ENCODE assay signal across 8 mouse cellular contexts in the genomic region with DNA sequence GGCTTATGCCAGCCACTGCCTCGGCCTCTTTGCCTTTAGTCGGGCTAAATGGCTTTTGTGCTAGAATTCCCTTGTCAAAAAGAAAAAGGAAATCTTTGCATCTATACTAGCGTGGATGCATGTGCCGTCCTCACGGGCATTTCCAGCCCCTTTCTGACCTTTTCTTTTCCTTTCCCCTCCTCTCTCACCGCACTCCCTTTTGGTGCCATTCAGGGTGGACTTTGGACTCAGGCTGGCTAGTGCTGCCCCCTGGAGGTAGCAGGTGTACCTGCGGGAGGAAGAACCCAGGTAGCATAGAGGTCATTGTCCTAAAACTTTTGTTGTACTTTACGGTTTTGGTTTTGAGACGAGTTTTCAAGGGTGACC. TPM values are rescaled to one million over a fixed set of nuclear protein-coding genes. Genes with fewer than 3 reads are reported as not detected.
A peak's percentile ranks its signal among the peaks of the same experiment; 100 is the strongest.
DNase-seq lines count a peak whose midpoint lies in the region; ATAC-seq lines count a peak whose summit lies in the region.

No protein-coding gene starts in this region.

- 4% methylated on average over 9 of the region's 9 CpGs for WGBS in hindbrain, embryonic 13.5 days

- H3K27me3 ChIP-seq in hindbrain, embryonic 13.5 days, result no peaks in the 10 kb centered on the region

- H3K9ac ChIP-seq in hindbrain, embryonic 13.5 days, result peak overlapping the region; percentile 65

- H3K9me3 ChIP-seq in hindbrain, embryonic 13.5 days, result no peaks in the 10 kb centered on the region

- ATAC-seq in frontal cortex, adult (ENCODE audit: low TSS enrichment), result peak; percentile 51
- peak; percentile 59; the same call in 1 of the 2 replicates for ATAC-seq in hindbrain, embryonic 13.5 days (ENCODE audit: low FRiP score)

- peak; percentile 86 for DNase-seq in MN1 (ENCODE audit: low spot score)
- peak; percentile 83 for DNase-seq in cerebellum, adult 9-11 months
- peak; percentile 51 to 83 for DNase-seq in layer of hippocampus, postnatal 25 days (ENCODE audit: extremely low spot score in 1 of 2, low spot score in 1 of 2)
- peak; percentile 77 to 86 for DNase-seq in lung, postnatal 4 days
- DNase-seq in right cerebral cortex, adult 18-20 months, result peak; percentile 78
- DNase-seq in urinary bladder, adult 2 months (ENCODE audit: low spot score), result peak; percentile 66

- H3K36me3 ChIP-seq in hindbrain, embryonic 13.5 days, result no peaks in the 10 kb centered on the region

- peak overlapping the region; percentile 90 for H3K27ac ChIP-seq in hindbrain, embryonic 13.5 days

- H3K4me2 ChIP-seq in hindbrain, embryonic 13.5 days, result peak overlapping the region; percentile 67

- H3K4me1 ChIP-seq in hindbrain, embryonic 13.5 days (replicated peaks), result peaks cover 20% of the 10 kb centered on the region

- H3K4me3 ChIP-seq in hindbrain, embryonic 13.5 days, result peak overlapping the region; percentile 39

RNA-seq across cellular contexts. Expression of a gene that starts 21.5 kb away (rescaled TPM):
- polyA plus RNA-seq in hindbrain, embryonic 13.5 days (2015; fragmentation: Nextera tagmentation; extraction: Ambion mirVana), result 19.2 and 19.7 TPM in 2 replicates
- total RNA-seq in layer of hippocampus, postnatal 25 days (2021), result 10 to 100 TPM; 51.6 to 67.6 TPM
- polyA plus RNA-seq in urinary bladder, adult 2 months (2012; rRNA removed), result 3.5 and 10.7 TPM in 2 replicates

RNA-seq across cellular contexts. Expression of a gene that starts 46.0 kb away (rescaled TPM):
- 41.0 and 43.3 TPM in 2 replicates for polyA plus RNA-seq in hindbrain, embryonic 13.5 days (2015; fragmentation: Nextera tagmentation; extraction: Ambion mirVana)
- total RNA-seq in layer of hippocampus, postnatal 25 days (2021), result 1 to 10 TPM; 1.3 to 1.5 TPM
- polyA plus RNA-seq in urinary bladder, adult 2 months (2012; rRNA removed), result 95.1 and 129 TPM in 2 replicates

RNA-seq across cellular contexts. Expression of a gene that starts 58.6 kb away (rescaled TPM):
- 0.25 and 0.43 TPM in 2 replicates for polyA plus RNA-seq in hindbrain, embryonic 13.5 days (2015; fragmentation: Nextera tagmentation; extraction: Ambion mirVana)
- total RNA-seq in layer of hippocampus, postnatal 25 days (2021), result under 1 TPM; 0.44 to 0.45 TPM
- polyA plus RNA-seq in urinary bladder, adult 2 months (2012; rRNA removed), result 0.87 and 0.94 TPM in 2 replicates

Comparison
In these comparisons a context has a peak if more than half of its experiments do, and no peak if none do; other contexts are left out.
1. Peak in every context shown above with its lines: DNase-seq, ATAC-seq, H3K4me3 ChIP-seq and H3K27ac ChIP-seq.